Mouse (Mus musculus) gastrocnemius, adult 8-10 months (tissue): ENCODE results near the gene Ttpal. TPM values are rescaled to one million over a fixed set of nuclear protein-coding genes. Genes with fewer than 3 reads are reported as not detected.

Experiments
- DNase-seq, 2 experiments: peaks; one replicate each; pipeline ENCODE4 v3.0.0; 2022; ENCODE audit warnings: low spot score in 2 of 2
- total RNA-seq, 4 experiments: library from RNA; stranded (reverse); gene quantifications; 2 replicates each; pipeline ENCODE4 v1.2.4; 2022

Ttpal gene
- total RNA-seq, 4 experiments from 2014 or later, result 3.1 to 5.2 (median 3.4) TPM

GRCm38 (mm10) chr2:163592084-163592483, 10.0 kb upstream of the Ttpal start:
- no peak for DNase-seq

- DNase-seq, result no peak
These were observed 8.4 kb upstream of the Ttpal start for GRCm38 (mm10) chr2:163593636-163594282.

DNA sequence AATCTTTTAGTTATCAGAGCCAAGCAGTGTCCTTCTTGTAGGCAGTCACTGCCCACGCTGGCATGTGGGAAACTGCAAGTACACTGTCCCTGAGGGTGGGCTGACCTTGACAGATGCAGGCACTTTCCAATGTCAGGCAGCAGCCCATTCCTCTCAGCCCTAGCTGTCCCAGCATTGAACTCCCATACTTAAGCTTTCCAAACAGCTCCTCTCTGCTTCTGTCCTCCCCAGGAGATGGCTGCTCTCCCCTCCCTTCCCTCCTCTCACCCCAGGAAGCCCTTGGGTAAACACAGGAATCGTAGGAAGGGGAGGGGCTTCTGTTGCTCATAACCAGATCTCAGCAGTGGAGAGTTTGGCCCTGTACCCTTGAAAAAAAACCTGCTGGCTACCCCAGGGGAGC, 7.0 kb upstream of the Ttpal start:
- DNase-seq, result no peak

DNA sequence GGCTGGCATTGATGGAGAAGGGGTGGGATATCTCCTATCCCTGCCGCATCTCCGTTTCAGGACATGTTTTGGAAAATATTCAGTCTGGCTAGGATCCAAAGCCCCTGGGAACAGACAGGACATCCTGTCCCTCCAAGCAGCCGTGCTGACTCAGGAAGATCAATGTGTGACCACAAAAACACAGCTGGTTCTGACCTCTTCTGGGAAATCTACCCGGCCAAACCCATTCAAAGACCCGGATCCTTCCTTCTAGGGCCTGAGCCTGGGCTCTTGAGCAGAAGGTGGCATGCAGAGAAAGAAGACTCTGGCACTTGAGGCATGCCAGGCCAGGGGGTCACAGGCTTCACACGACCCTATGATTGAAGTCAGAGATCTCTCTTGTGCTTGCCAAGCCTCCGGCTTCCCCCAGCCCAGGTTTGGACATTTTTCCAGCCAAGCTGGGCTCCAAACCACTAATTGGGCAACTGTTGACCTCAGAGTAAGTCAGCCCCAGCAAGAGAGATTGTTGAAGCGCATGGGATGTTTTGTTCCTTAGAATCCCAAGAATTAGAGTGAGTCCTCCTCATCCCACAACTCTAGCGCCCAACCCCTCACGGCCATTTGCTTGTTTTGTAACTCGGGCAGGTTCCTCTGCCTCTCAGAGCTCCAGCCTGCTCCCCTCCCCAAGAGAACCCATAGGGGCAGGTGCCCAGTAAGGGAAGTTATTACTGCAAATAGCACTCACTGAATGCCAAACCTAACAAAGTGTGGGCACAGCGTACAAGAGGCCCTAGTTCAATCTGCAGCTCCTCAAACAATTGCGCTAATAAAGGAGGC, 5.8 kb upstream of the Ttpal start:
- peak; percentile 45 to 72 for DNase-seq

- no peak for DNase-seq
These were observed 5.3 kb upstream of the Ttpal start for GRCm38 (mm10) chr2:163596873-163597155.

DNA sequence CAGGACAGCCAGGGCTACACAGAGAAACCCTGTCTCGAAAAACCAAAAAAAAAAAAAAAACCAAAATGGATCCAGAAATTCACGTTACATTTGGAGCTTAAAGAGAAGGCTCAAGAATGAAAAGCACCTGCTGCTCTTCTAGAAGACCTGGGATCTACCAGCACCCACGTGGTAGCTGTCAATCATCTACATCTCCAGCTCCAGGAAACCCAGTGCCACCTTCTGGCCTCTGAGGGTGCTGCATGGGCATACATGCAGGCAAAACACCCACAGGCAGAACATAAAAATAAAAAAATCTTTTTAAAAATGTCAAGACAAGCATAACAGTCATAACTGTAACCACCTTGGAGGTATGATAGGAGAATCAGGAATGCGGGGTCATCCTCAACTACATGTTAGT, 4.5 kb upstream of the Ttpal start:
- DNase-seq, result no peak

DNA sequence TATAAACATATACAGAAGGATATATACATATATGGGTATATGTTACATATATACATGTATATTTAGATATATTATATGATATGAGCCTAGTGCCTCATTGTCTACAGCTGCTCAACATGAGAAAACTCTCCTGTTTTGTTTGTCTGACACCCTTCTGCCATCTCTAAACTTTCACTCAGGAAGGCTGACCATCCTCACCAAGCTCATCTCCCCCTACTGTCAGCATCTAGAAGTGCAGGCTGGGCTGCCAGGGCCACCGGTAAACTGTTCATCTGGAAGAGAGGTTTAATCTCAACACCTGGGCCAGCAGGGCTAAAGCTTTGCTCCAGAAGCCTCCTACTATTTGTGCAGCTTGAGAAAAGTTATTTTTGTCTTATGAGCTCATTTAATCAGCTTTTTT, 2.9 kb upstream of the Ttpal start:
- DNase-seq, result peak; percentile 32 to 36

DNA sequence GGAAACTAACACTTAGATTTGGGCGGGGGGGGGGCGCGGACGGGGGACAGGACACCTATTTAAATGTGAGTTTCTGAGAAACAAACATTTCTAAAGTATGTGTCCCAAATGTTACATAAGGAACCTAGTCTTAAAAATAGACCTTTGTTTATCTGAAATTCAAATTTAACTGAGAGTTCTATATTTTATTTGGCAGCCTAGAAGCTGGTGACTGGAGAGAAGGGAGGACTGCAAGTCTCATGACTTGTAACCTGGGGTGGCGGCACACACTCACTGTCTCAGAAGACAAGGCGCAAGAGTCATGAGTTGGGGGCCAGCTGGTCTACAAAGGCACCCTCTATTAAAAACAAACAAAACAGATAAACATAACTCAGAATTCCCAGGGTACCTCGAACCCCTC, 1.0 kb upstream of the Ttpal start:
- DNase-seq, result no peak

- DNase-seq, result no peak
These were observed 408 bp upstream of the Ttpal start for GRCm38 (mm10) chr2:163601712-163602100.

DNA sequence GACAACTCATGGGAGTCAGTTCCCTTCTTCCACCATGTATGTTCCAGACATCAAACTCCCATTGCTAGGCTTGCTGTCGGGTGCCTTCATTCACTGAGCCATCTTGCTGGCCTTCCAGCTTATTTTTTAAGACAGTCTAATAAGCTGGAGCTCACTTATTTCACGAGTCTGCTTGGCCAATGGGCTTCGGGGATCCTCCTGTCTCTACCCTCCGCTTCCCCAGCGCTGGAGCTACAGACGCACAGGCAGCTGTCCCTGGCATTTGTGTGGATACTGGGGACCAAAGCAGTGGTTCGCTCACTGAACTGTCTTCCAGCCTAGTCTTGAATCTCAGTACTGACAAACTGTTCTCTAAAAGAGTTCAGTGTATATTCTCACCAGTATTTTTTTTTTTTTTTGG, 4.0 kb downstream of the Ttpal start:
- DNase-seq, result no peak

- no peak for DNase-seq
These were observed 5.9 kb downstream of the Ttpal start for GRCm38 (mm10) chr2:163608008-163608407.

DNA sequence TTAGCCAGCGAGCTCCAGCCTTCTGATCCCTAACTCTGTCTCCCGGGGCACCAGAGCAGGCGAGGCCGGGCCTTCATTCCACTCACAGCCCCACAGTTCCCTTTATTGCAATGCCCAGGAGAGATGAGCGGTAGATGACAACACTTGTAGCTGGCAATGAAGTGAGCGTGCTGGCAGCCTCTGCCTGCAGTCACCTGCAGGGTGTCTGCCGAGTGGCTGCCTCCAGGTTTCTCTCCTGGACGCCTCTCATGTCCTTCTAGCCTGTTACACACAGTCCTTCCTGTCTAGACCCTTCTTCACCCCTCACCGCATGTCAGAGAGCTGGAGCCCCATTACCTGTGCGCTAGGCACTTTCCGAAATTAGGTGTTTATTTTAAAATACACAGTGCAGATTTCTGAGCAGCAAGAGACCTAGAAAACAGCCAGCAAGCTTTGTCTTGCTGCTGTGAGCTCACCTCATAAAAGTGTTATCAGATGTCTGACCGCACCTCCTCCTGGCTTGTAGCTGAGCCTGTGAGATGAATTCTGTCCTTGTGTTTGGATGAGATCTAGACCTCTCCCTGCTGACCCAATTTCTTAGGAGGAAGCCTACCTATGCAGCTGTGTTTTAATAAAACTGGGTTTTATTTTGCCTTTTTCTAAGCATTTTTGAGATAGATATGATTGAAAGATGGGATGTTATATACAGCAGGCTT, 7.3 kb downstream of the Ttpal start:
- DNase-seq, result no peak

GRCm38 (mm10) chr2:163611176-163611575, 9.1 kb downstream of the Ttpal start:
- DNase-seq, result no peak

DNA sequence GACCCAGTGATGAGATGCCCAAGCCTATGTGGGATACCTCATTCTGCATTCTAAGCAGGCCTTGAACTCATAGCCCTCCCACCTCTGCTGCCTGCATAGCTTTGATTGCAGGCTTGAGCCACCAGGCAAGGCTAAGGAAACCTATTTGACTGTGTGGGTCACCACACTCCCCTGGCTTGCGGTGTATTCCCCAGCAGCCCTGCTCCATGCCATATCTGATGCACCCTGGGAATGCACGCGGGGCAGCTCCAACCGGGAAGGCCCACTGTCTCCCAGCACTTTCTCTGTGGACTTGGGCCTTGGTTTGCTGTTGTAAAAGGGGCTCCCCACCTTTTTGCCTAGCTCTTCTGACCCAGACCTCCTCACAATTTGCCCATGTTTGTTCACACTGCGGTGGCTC, 11.1 kb downstream of the Ttpal start:
- no peak for DNase-seq

GRCm38 (mm10) chr2:163613990-163614389, 11.9 kb downstream of the Ttpal start:
- no peak for DNase-seq

DNA sequence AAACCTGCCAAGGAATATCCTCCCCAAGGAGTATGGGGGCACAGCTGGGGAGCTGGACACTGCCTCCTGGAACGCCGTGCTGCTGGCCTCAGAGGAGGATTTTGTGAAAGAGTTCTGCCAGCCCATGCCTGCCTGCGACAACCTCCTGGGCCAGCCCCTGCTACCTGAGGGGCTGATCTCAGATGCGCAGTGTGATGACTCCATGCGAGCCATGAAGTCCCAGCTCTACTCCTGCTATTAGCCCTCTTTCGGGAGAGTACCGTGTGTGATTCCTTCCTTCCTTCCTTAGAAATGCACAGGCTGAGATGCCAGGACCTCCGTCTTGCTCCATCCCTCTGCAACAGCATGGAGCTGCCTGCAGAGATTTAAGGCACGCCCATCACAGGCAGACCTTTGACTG, 13.3 kb downstream of the Ttpal start:
- no peak for DNase-seq

DNA sequence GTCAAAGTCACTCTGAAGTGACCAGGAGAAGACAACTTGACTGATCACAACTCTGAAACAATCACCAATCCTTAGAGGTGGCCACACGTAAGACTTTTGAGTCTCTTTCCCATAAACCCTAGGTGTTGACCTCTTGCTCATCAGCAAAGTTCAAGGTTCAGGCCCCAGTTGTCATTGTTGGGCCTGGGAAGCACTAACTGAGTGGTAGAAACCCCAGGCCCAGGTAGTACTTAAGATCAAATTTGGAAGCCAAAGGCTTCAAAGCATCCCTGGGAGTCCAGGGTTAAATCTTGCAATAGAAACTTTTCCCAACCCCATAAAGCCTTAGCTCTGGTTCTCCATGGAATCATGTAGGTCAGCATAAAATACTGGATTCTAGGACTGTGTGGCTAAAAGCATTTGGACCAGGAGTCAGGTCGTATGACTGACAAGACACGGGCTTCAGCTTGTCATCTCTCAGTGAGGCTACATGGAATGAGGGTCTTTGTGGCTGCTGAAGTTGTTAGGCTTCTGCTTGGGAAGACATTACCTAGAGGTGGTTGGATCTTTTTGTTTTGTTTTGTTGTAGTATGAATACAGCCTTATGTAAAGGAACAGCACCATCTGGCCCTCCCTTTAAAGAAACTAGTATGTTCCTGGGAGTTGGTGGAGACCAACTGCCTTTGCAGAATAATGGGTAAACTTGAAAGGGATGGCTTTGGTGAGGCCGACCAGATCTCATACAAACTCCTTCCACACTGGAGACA, 14.0 kb downstream of the Ttpal start:
- no peak for DNase-seq

- DNase-seq, result no peak
These were observed 14.6 kb downstream of the Ttpal start for GRCm38 (mm10) chr2:163616652-163617227.

DNA sequence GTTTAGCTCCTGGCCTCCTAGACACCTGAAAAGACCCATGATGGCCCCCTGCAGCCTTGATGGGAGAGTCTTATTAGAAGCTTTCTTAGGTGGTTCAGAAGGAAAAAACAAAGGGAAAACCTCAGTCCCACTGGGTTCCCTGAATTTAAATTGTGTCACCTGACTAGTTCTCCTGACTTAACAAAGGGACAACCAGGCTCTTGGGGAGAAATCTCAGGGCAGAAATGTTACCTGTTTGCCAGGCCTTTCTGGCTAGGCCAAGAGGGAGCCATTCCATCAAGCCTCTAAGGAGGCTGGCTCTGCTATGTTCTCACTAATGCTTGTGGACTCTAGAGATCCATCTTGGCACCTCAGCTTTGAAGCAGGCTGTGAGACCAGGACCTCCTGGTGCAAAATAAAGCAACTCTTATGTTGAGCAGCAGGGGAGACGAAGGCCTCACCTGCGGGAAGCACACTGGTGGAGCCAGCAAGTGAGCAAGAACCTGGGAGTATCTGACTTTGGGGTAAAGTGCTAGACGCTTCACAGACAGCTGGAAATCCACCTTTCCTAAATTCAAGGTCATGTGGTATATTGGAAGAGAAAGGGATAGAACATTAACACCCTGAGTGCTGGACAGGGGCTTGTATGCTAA, 15.2 kb downstream of the Ttpal start:
- no peak for DNase-seq

DNA sequence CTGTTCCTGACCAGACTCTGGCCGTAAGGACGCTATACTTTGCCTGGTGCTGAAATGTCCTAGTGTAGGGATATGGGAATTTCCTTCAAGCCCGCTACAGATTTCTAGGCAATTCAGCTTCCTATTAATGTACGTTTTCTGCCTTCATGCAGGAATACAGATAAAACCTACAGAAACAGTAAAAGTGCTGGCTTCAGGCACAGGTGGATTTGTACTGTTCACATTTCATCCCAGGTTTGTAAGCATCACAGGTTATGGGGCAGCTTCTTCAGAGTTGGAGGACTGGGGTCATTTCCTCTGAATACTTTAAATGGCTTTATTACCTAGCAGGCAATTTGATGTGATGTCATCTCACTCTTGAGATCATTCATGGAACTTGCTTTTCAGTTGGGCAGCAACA, 15.8 kb downstream of the Ttpal start:
- DNase-seq, result no peak

DNA sequence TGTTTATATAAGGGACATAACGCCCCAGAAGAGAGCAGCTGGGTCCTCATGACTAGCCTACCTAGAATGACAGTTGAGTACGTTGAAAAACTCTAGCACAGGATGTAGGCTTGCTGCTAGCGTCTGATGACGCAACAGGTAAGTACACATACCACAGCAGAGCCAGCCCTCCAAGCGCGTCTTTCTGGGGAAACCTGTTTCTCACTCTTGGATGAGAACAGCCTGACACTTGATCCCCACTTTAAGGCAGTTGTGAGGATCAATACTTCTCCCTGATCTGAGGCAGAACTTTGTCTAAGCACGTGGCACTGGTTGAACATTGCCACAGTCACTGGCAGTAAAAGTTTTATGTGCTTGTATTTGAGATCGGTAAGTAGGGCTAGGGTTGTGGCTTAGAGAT, 18.3 kb downstream of the Ttpal start:
- no peak for DNase-seq
